Mouse (Mus musculus): Measurements from ENCODE around the gene Cask.

GRCm38 (mm10) chrX:13513864-13514263 is 337.3 kb downstream of the Cask start:
- TF ChIP-seq CTCF (IDR thresholded peaks at IDR 0.05; ENCODE audit: extremely low read depth, insufficient read length, insufficient replicate concordance, low read depth, low read length) (no peak), POLR2A (IDR thresholded peaks at IDR 0.05; ENCODE audit: low read depth, low read length) (no peak)
